Mouse (Mus musculus): Measurements from ENCODE around the gene Rpl27. TPM values are rescaled to one million over a fixed set of nuclear protein-coding genes. Genes with fewer than 3 reads are reported as not detected.
"Not testable (repeated sequence)": the region's sequence is repeated elsewhere in the genome, so short reads cannot be mapped to it uniquely, and the experiment has no call there.

Rpl27 gene
- total RNA-seq, 1 experiment from 2014 or later: 98.3 TPM

GRCm38 (mm10) chr11:101468263-101468688, 26.2 kb downstream of the Rpl27 start:
- no peak for DNase-seq

DNA sequence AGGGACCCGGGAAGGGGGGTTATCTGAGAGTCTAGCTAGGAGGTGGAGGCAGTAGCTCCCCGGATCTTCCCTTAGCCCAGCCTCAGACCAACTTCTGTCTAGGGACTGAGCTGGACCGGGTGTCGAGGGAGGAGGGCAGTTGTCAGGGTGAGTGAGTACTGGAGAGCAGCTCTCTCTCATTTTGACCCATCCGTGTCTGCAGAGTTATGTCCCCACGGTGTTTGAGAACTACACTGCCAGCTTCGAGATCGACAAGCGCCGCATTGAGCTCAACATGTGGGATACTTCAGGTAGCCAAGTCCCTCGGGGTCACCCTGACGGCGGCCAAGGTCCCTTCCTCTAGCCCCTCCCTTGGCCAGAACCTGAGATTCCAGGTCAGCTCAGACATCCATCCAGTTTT, 26.6 kb downstream of the Rpl27 start:
- DNase-seq: no peak

GRCm38 (mm10) chr11:101469155-101469554, 27.1 kb downstream of the Rpl27 start:
- DNase-seq: no peak

DNA sequence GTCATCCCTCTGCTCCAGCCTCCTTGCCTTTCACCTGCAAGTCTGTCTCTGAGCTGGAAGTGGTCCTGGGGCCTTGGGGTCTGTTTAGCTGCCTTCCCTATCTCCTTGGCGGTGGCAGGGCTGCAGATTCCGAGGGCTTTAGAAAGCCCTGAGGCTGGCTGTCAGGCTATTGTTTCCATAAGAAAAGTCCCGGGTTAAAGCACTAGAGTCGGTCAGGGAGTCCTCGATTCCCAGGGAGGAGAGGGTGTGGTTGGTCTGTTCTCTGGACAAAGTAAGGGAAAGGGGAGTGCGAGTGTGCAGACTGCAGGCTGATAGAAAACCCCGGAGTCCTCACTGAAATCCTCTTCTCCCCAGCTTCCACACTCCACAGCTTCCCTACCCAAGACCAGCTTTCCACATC, 28.1 kb downstream of the Rpl27 start:
- DNase-seq: no peak

DNA sequence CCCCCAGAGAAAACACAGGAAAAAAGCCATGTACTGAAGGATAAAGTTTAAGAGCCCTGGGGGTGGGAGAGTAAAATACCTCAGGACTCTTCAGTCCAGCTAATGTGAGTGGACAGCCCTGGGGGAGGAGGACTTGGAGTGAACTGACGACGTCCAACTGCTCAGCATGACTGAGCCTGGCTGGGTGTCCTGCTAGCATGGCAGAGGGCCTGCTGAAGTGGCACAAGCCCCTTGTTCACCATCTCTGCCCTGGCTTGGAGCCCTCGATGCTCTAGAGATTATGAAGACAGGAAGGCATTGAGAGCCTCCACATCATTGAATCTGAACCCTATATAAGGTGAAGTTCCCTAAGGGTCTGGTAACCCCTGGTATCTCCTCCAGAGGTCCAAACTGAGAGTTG, 29.8 kb downstream of the Rpl27 start:
- DNase-seq: no peak

DNA sequence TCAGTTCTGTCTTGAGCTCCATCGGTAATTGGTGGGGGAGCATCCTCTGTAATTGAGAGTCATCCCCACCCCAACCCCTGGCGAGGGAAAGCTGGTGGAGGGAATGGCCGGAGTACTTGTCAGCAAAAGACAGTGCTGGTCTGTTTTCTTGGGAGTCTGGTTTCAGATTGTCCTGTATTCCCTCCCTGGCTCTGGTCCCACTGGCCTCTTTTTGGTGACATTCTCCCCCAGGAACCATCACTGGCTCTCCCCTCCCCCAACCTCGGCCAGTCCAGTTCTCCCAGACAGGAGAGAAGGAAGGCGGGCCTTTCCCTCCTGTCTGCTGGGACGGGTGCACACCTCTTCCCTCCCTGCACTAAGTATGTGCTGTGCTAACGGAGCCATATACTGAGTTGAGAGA, 30.2 kb downstream of the Rpl27 start:
- DNase-seq: no peak

DNA sequence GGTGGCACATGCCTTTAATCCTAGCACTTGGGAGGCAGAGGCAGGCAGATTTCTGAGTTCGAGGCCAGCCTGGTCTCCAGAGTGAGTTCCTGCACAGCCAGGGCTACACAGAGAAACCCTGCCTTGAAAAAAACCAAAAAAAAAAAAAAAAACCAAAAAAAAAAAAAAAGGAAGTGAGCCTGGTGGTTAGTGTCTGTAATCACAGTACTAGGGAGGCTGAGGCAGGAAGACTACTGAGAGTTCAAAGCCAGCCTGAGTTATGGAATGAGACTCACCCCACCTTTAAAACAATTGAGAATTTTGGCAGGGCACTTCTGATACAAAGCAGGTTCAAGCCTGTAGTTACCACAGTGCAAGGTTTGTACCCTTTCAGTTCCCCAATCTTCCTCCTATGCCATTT, 31.6 kb downstream of the Rpl27 start:
- not testable (repeated sequence) for DNase-seq

- DNase-seq: no peak
These were observed 32.2 kb downstream of the Rpl27 start for GRCm38 (mm10) chr11:101474298-101474697.

DNA sequence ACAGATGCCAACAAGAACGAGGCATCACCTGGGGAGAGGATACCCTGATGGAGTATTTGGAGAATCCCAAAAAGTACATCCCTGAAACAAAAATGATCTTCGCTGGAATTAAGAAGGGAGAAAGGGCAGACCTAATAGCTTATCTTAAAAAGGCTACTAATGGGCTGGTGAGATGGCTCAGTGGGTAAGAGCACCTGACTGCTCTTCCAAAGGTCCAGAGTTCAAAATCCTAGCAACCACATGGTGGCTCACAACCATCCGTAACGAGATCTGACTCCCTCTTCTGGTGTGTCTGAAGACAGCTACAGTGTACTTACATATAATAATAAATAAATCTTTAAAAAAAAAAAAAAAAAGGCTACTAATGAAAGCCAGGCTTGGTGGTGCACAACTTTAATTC, 34.3 kb downstream of the Rpl27 start:
- DNase-seq: not testable (repeated sequence)

DNA sequence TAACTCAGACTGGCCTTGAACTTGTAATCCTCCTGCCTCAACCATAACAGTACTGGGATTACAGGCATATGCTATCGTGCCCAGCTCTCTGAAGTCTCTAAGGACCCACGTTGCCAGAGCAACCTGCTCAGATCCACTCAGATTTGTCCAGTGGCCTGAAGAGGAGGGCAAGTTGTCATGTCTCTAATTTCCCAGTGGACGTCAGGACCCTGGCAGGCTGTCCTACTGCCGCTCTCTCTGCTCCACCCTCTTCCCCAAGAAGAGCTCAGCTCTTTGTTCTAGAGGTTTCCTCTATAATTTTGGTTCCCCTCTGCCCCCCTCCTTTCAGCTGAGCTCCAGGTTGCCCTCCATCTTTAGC, 35.1 kb downstream of the Rpl27 start:
- DNase-seq: no peak

- no peak for DNase-seq
These were observed 35.6 kb downstream of the Rpl27 start for GRCm38 (mm10) chr11:101477552-101478211.

DNA sequence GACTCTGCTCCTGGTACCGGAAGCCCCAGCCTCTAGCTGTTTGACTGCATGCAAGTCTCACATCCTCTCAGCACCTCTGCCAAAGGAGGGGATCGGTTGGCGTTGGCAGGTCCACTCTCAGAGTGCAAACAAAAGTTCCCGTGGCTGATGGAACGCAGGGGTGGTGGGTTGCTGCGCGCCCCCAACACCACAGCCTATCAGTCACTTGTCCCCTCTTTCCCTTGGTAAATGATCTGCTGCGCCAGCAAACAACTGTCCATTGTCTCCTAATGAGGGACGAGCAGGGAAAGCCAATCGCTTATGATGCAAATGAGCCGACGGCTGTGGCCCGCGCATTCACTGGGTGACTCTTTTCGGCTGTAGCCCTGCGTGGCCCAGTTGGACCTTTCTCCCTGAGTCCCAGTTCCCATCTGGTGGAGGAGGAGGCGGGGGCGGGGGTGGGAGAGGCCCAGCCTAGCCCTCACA, 37.1 kb downstream of the Rpl27 start:
- DNase-seq: no peak

GRCm38 (mm10) chr11:101480912-101481311, 38.8 kb downstream of the Rpl27 start:
- DNase-seq: no peak

DNA sequence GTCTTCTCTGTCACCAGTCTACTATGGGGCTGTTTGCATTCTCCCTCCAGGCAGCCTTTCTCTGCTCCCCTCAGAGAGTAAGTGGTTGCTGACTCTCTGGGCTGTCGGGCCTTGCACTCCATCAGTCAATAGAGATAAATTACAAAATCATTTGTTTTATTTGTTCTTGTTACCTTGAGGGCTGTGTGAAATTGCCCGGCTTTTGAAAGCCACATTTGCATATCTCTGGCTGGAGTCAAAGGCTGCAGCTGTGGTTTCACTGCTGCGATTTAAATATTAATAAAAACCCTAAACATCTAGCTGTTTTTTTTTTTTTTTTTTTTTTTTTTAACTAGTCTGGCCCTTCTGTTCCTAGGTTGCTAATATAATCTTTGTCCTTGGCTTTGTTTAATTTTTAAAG, 41.7 kb downstream of the Rpl27 start:
- no peak for DNase-seq

DNA sequence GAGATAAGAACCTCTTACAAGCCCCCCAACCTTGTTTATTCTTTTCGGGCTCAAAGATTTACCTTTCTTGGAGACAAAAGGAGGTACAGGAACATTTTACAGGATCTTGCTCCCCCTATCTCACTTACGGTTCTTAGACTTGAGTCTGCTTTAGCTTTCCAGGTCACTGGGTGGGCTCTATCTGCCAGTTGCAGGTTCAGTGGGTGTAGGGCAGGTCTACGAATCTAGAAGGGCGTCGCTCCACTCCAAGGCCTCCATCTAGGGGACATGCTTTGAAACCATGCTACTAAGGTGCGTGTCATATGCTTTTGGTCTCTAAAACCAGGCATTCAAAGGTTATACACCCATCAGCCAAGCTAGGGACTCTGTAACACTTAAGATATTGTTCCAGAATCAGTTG, 42.1 kb downstream of the Rpl27 start:
- no peak for DNase-seq

GRCm38 (mm10) chr11:101484814-101485213, 42.7 kb downstream of the Rpl27 start:
- no peak for DNase-seq

DNA sequence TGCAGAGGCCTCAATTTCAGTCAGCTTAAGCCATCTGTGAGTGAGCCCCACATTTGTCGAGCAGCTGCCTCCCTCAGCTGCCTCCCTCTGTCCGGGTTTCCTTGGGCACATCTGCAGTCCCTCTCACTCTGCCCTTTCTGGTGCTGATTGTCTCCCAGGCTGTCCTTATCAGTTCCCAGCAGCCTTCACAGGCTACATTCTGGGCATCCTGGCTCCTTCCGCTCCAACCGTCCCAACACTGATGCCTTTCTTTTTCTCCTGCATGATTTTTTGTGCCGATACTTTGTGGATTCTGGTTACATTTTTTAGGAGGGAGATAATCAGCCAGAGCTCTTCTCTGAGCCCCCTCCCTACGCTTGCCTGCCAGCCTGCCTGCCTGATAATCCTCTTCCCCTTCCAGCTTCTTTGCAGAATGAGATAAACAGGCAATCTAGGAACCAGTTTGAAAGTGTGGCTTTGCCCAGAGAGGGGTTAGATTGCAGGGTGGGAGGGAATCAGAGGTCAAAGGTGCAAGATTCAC, 43.5 kb downstream of the Rpl27 start:
- DNase-seq: no peak

DNA sequence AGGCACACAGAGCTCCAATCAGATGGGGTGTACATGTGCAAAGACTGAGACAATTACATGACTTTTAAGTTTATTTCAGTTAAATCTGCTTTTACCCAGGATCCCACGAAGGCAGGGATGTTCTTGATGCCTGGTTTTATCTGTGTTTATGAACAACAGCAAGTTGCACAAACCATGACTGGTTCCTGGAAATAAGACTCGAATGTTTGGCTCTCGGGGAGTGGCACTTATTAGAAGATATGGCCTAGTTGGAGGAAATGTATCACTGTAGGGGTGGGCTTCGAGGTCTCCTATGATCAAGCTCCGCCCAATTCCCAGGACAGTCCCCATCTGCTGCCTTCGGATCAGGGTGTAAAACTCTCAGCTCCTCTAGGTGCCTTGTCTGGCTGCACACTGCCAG, 44.0 kb downstream of the Rpl27 start:
- no peak for DNase-seq

Small RNAs within 50 kb of the gene (microRNA-seq; reads per million reads assigned to microRNA genes)
- gene Mir6929: 0 reads per million in 2 experiments

Other genes starting within 250 kb of the Rpl27 start
- 28.8 and 37.7 TPM in 2 replicates for gene Ezh1, start 215.8 kb upstream of the Rpl27 start, total RNA-seq (2021)
- 107 and 145 TPM in 2 replicates for gene Ramp2, start 196.3 kb upstream of the Rpl27 start, total RNA-seq (2021)
- gene Vps25, start 188.6 kb upstream of the Rpl27 start, total RNA-seq (2021): 116 and 120 TPM in 2 replicates
- 3.4 and 3.6 TPM in 2 replicates for gene Wnk4, start 181.7 kb upstream of the Rpl27 start, total RNA-seq (2021)
- gene Cntd1, start 163.3 kb upstream of the Rpl27 start, total RNA-seq (2021): 0.44 and 0.86 TPM in 2 replicates
- gene Coa3, start 163.2 kb upstream of the Rpl27 start, total RNA-seq (2021): 79.4 and 80.1 TPM in 2 replicates
- gene Becn1, start 140.0 kb upstream of the Rpl27 start, total RNA-seq (2021): 135 and 147 TPM in 2 replicates
- gene Psme3, start 126.1 kb upstream of the Rpl27 start, total RNA-seq (2021): 148 and 152 TPM in 2 replicates
- gene Aoc2, start 117.2 kb upstream of the Rpl27 start, total RNA-seq (2021): 7.3 and 10.2 TPM in 2 replicates
- 125 and 168 TPM in 2 replicates for gene Aoc3, start 111.7 kb upstream of the Rpl27 start, total RNA-seq (2021)
- 8.4 and 26.4 TPM in 2 replicates for gene G6pc, start 74.7 kb upstream of the Rpl27 start, total RNA-seq (2021)
- 41.9 and 44.8 TPM in 2 replicates for gene Aarsd1, start 24.7 kb upstream of the Rpl27 start, total RNA-seq (2021)
- 3.9 and 6.0 TPM in 2 replicates for gene Gm27029, start 17.5 kb upstream of the Rpl27 start, total RNA-seq (2021)
- 19.6 and 20.9 TPM in 2 replicates for gene Rundc1, start 17.2 kb upstream of the Rpl27 start, total RNA-seq (2021)
- gene Ptges3l, start 17.0 kb upstream of the Rpl27 start, total RNA-seq (2021): 3.2 and 5.3 TPM in 2 replicates
- gene Ifi35, start 6.1 kb downstream of the Rpl27 start, total RNA-seq (2021): 29.0 and 29.6 TPM in 2 replicates
- gene Rnd2, start 22.7 kb downstream of the Rpl27 start, total RNA-seq (2021): 8.9 and 9.6 TPM in 2 replicates
- gene Vat1, start 23.9 kb downstream of the Rpl27 start, total RNA-seq (2021): 74.7 and 95.1 TPM in 2 replicates
- gene Brca1, start 109.7 kb downstream of the Rpl27 start, total RNA-seq (2021): 4.9 and 6.6 TPM in 2 replicates
- gene Nbr1, start 109.9 kb downstream of the Rpl27 start, total RNA-seq (2021): 128 and 130 TPM in 2 replicates
- gene Tmem106a, start 139.9 kb downstream of the Rpl27 start, total RNA-seq (2021): 9.6 and 11.0 TPM in 2 replicates
- gene Gm11634, start 157.0 kb downstream of the Rpl27 start, total RNA-seq (2021): not detected in 2 replicates
- gene Rdm1, start 184.9 kb downstream of the Rpl27 start, total RNA-seq (2021): 22.9 and 26.6 TPM in 2 replicates
- gene Arl4d, start 223.2 kb downstream of the Rpl27 start, total RNA-seq (2021): 12.6 and 15.6 TPM in 2 replicates

All from adrenal gland, postnatal 14 days (tissue).